Mouse (Mus musculus): Measurements from ENCODE around the gene Gm42420. TPM values are rescaled to one million over a fixed set of nuclear protein-coding genes. Genes with fewer than 3 reads are reported as not detected.
A peak's percentile ranks its signal among the peaks of the same experiment; 100 is the strongest.

The Gm42420 gene
- polyA plus RNA-seq, 1 experiment: not detected

GRCm38 (mm10) chr6:39567528-39567927 is 18.0 kb upstream of the Gm42420 start:
- no peak for TF ChIP-seq FLI1 (IDR thresholded peaks at IDR 0.05; ENCODE audit: low read length)
- TF ChIP-seq GATA1 (IDR thresholded peaks at IDR 0.05; ENCODE audit: borderline replicate concordance, low read length): no peak
- peaks cover 34% of the 10 kb centered on the region for H3K27me3 ChIP-seq (replicated peaks)
- no peaks in the 10 kb centered on the region for H3K36me3 ChIP-seq (replicated peaks; ENCODE audit: low read length)
- no peak overlapping the region for H3K4me3 ChIP-seq (replicated peaks)
- peaks cover 4% of the 10 kb centered on the region; the same call in 1 of the 2 replicates for H3K9me3 ChIP-seq
- peaks cover 7% of the 10 kb centered on the region for H3K4me1 ChIP-seq

- peaks cover 25% of the 10 kb centered on the region for H3K4me1 ChIP-seq
- H3K9me3 ChIP-seq: peaks cover 4% of the 10 kb centered on the region; the same call in 1 of the 2 replicates
- H3K4me3 ChIP-seq (replicated peaks): no peak overlapping the region
- no peak for TF ChIP-seq GATA1 (IDR thresholded peaks at IDR 0.05; ENCODE audit: borderline replicate concordance, low read length)
- TF ChIP-seq FLI1 (IDR thresholded peaks at IDR 0.05; ENCODE audit: low read length): no peak
- no peaks in the 10 kb centered on the region for H3K36me3 ChIP-seq (replicated peaks; ENCODE audit: low read length)
- H3K27me3 ChIP-seq (replicated peaks): peaks cover 27% of the 10 kb centered on the region
These were observed 15.1 kb upstream of the Gm42420 start for GRCm38 (mm10) chr6:39570426-39570825.

GRCm38 (mm10) chr6:39573791-39574554 is 11.6 kb upstream of the Gm42420 start, which contains the start of gene Adck2:
Gene Adck2, plus strand, starts transcription at chr6:39573873.
- Histone ChIP-seq H3K4me3 (replicated peaks) (peak within 1 kb of the TSS; percentile 95), H3K9me3 (peaks cover 4% of the 10 kb centered on the region; the same call in 1 of the 2 replicates), H3K36me3 (replicated peaks; ENCODE audit: low read length) (peaks cover 30% of the 10 kb centered on the region), H3K4me1 (peaks cover 25% of the 10 kb centered on the region), H3K27me3 (replicated peaks) (peaks cover 12% of the 10 kb centered on the region)
- TF ChIP-seq GATA1 (IDR thresholded peaks at IDR 0.05; ENCODE audit: borderline replicate concordance, low read length): no peak
- TF ChIP-seq FLI1 (IDR thresholded peaks at IDR 0.05; ENCODE audit: low read length): no peak

- H3K4me1 ChIP-seq: peaks cover 25% of the 10 kb centered on the region
- H3K4me3 ChIP-seq (replicated peaks): peak overlapping the region; percentile 95
- no peak for TF ChIP-seq FLI1 (IDR thresholded peaks at IDR 0.05; ENCODE audit: low read length)
- no peak for TF ChIP-seq GATA1 (IDR thresholded peaks at IDR 0.05; ENCODE audit: borderline replicate concordance, low read length)
- peaks cover 8% of the 10 kb centered on the region for H3K27me3 ChIP-seq (replicated peaks)
- peaks cover 4% of the 10 kb centered on the region; the same call in 1 of the 2 replicates for H3K9me3 ChIP-seq
- H3K36me3 ChIP-seq (replicated peaks; ENCODE audit: low read length): peaks cover 35% of the 10 kb centered on the region
These were observed 11.0 kb upstream of the Gm42420 start for GRCm38 (mm10) chr6:39574555-39574869.

- Histone ChIP-seq H3K4me3 (replicated peaks) (peak overlapping the region; percentile 95), H3K27me3 (replicated peaks) (peaks cover 5% of the 10 kb centered on the region), H3K9me3 (peaks cover 4% of the 10 kb centered on the region; the same call in 1 of the 2 replicates), H3K4me1 (peaks cover 25% of the 10 kb centered on the region), H3K36me3 (replicated peaks; ENCODE audit: low read length) (peaks cover 40% of the 10 kb centered on the region)
- TF ChIP-seq FLI1 (IDR thresholded peaks at IDR 0.05; ENCODE audit: low read length): no peak
- no peak for TF ChIP-seq GATA1 (IDR thresholded peaks at IDR 0.05; ENCODE audit: borderline replicate concordance, low read length)
These were observed 10.6 kb upstream of the Gm42420 start for GRCm38 (mm10) chr6:39574951-39575350.

GRCm38 (mm10) chr6:39579552-39579951 is 6.0 kb upstream of the Gm42420 start:
- Histone ChIP-seq H3K4me3 (replicated peaks) (no peak overlapping the region), H3K9me3 (no peaks in the 10 kb centered on the region), H3K4me1 (peaks cover 8% of the 10 kb centered on the region), H3K27me3 (replicated peaks) (no peaks in the 10 kb centered on the region), H3K36me3 (replicated peaks; ENCODE audit: low read length) (peaks cover 81% of the 10 kb centered on the region)
- TF ChIP-seq FLI1 (IDR thresholded peaks at IDR 0.05; ENCODE audit: low read length) (no peak), GATA1 (IDR thresholded peaks at IDR 0.05; ENCODE audit: borderline replicate concordance, low read length) (no peak)

GRCm38 (mm10) chr6:39580558-39580957 is 5.0 kb upstream of the Gm42420 start:
- Histone ChIP-seq H3K9me3 (no peaks in the 10 kb centered on the region), H3K36me3 (replicated peaks; ENCODE audit: low read length) (peaks cover 89% of the 10 kb centered on the region), H3K4me3 (replicated peaks) (no peak overlapping the region), H3K27me3 (replicated peaks) (no peaks in the 10 kb centered on the region), H3K4me1 (peaks cover 6% of the 10 kb centered on the region)
- TF ChIP-seq FLI1 (IDR thresholded peaks at IDR 0.05; ENCODE audit: low read length) (no peak), GATA1 (IDR thresholded peaks at IDR 0.05; ENCODE audit: borderline replicate concordance, low read length) (no peak)

GRCm38 (mm10) chr6:39581087-39581784 is 4.3 kb upstream of the Gm42420 start:
- TF ChIP-seq FLI1 (IDR thresholded peaks at IDR 0.05; ENCODE audit: low read length) (no peak), GATA1 (IDR thresholded peaks at IDR 0.05; ENCODE audit: borderline replicate concordance, low read length) (no peak)
- Histone ChIP-seq H3K27me3 (replicated peaks) (no peaks in the 10 kb centered on the region), H3K36me3 (replicated peaks; ENCODE audit: low read length) (peaks cover 94% of the 10 kb centered on the region)

GRCm38 (mm10) chr6:39591481-39591880 is 5.9 kb downstream of the Gm42420 start:
- Histone ChIP-seq H3K4me1 (peaks cover 33% of the 10 kb centered on the region), H3K9me3 (no peaks in the 10 kb centered on the region), H3K27me3 (replicated peaks) (no peaks in the 10 kb centered on the region), H3K36me3 (replicated peaks; ENCODE audit: low read length) (peaks cover 54% of the 10 kb centered on the region), H3K4me3 (replicated peaks) (peak overlapping the region; percentile 96)
- no peak for TF ChIP-seq FLI1 (IDR thresholded peaks at IDR 0.05; ENCODE audit: low read length)

More at GRCm38 (mm10) chr6:39581087-39581784, 4.3 kb upstream of the Gm42420 start:
- Histone ChIP-seq H3K9me3 (no peaks in the 10 kb centered on the region), H3K4me3 (replicated peaks) (no peak overlapping the region), H3K4me1 (peaks cover 10% of the 10 kb centered on the region)

Data from megakaryocyte, embryonic 14.5 days (primary cell).